Mouse (Mus musculus) adipose tissue, adult 10 weeks (tissue): ENCODE data around the gene Ammecr1. TPM values are rescaled to one million over a fixed set of nuclear protein-coding genes. Genes with fewer than 3 reads are reported as not detected.

Source experiments
- polyA plus RNA-seq: library from polyadenylated mRNA; stranded (reverse); fragments of 350-450 nt; fragmentation: Illumina TruSeq; extraction: RNeasy Lipid Tissue Mini Kit (QIAGEN cat#74804); gene quantifications from one replicate; pipeline ENCODE4 v1.2.3, GENCODE M21; 2014; ENCODE audit warnings: low read depth, low replicate concordance

Gene Ammecr1
- 3.0 TPM for polyA plus RNA-seq

GRCm38 (mm10) chrX:142966008-142966966 is at the start of gene Ammecr1:
Ammecr1 (minus strand) TSS chrX:142966728.

Other genes starting within 250 kb of the Ammecr1 start
- 0.27 TPM for gene Rtl9, start 132.9 kb upstream of the Ammecr1 start, polyA plus RNA-seq